Mouse (Mus musculus): ENCODE measurements around the gene Sod3. TPM values are rescaled to one million over a fixed set of nuclear protein-coding genes. Genes with fewer than 3 reads are reported as not detected.

Gene Sod3
- polyA plus RNA-seq, 1 experiment = not detected

DNA sequence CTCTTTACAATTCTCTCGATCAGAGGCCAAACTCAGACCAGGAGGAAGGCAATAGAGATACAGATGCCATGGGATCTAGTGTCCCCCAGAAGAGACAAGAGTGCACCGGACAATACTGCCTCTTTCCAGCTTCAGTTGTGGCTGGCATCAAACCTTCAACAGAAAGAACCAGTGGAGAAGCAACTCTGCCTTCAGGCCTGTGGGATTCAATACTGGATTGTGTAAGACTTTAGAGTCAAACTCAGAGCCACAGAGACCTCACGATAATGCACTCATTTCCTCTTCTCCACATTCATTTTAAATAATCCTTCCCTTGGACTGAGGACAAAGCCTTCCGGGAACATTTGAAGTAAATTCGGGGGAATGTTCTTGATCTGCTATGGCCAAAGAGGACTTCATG is 10.9 kb upstream of the Sod3 start:
- H3K27ac ChIP-seq (ENCODE audit: control insufficient read depth, insufficient read depth, low read depth, low read length, poor library complexity) = no peak overlapping the region
- 67% methylated on average over 5 of the region's 5 CpGs for WGBS
- no peaks in the 10 kb centered on the region for H3K4me1 ChIP-seq (ENCODE audit: control insufficient read depth, insufficient read depth, low read length)
- TF ChIP-seq CTCF (IDR thresholded peaks at IDR 0.05; ENCODE audit: control insufficient read depth, insufficient read depth, low read length) (no peak), POLR2A (IDR thresholded peaks at IDR 0.05; ENCODE audit: borderline replicate concordance, control insufficient read depth, low read depth, low read length) (no peak)
- H3K4me3 ChIP-seq (replicated peaks; ENCODE audit: control insufficient read depth, low read depth, low read length) = no peak overlapping the region

DNA sequence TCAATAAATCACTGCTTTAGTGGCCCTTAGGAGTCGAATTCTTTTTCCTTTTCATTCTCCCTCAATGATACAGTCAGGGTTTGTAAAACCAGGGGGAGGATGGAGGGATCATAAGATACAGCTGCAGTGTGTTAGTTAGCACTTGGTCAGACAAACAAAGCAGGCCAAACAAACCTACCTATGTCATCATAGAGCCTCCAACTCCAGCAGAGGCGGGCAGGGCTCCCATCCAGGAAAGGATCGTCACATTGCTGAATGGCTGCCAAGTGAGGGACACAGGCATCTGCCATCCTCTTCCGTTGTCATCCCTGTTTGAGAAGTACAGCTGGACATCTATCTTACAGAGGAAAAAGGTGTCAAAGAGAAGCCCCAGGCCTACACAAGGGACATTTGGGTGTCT is 9.2 kb upstream of the Sod3 start:
- Histone ChIP-seq H3K4me3 (replicated peaks; ENCODE audit: control insufficient read depth, low read depth, low read length) (no peak overlapping the region), H3K4me1 (ENCODE audit: control insufficient read depth, insufficient read depth, low read length) (no peaks in the 10 kb centered on the region), H3K27ac (ENCODE audit: control insufficient read depth, insufficient read depth, low read depth, low read length, poor library complexity) (no peak overlapping the region)
- TF ChIP-seq CTCF (IDR thresholded peaks at IDR 0.05; ENCODE audit: control insufficient read depth, insufficient read depth, low read length) (no peak), POLR2A (IDR thresholded peaks at IDR 0.05; ENCODE audit: borderline replicate concordance, control insufficient read depth, low read depth, low read length) (no peak)
- 73% methylated on average over 4 of the region's 4 CpGs for WGBS

DNA sequence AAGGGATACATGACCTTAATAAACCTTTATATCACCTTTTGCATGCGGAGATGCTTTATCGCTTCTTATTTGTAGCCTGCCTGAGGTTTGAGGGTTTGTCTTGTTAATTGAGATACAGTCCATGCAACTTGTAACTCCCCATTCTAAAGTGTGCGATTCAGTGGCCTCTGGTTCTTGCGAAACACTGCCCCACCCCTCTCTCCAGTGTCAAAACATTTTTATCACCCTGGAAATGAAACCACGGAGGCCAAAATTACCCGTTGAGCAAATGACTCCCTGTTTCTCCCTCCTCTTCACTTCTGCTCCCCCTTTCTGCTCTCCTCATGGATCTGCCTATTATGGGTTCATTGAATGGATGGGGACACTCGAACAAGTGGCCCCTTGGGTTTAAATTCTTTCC is 8.0 kb upstream of the Sod3 start:
- H3K27ac ChIP-seq (ENCODE audit: control insufficient read depth, insufficient read depth, low read depth, low read length, poor library complexity) = no peak overlapping the region
- TF ChIP-seq POLR2A (IDR thresholded peaks at IDR 0.05; ENCODE audit: borderline replicate concordance, control insufficient read depth, low read depth, low read length) (no peak), CTCF (IDR thresholded peaks at IDR 0.05; ENCODE audit: control insufficient read depth, insufficient read depth, low read length) (no peak)
- 33% methylated on average over 7 of the region's 7 CpGs for WGBS
- H3K4me1 ChIP-seq (ENCODE audit: control insufficient read depth, insufficient read depth, low read length) = no peaks in the 10 kb centered on the region
- H3K4me3 ChIP-seq (replicated peaks; ENCODE audit: control insufficient read depth, low read depth, low read length) = no peak overlapping the region

DNA sequence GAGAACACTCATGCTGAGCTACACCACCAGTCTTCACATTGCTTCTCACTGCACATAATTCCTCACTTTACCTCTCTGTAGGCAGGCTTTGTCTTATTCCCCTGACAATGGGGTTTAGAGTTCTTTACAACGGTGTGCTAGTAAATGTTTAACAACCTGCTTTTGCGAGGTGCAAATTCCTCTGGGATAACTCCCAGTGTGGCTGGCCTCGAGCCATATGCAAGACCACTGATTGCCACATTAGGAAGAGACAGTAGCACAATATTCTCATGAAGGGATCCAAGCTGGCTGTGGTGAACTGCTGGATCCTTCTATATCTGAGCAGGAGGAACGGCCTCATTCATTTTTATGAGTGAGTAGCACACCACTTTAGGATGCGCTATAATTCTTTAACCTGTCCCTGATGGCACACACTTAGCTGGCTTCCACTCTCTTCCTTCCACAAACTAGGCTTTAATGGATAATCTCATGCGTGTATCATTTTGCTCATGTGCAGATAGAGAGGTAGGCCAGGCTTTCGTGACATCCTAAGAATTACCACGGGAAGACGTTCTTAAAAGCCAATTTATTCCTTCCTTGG is 6.3 kb upstream of the Sod3 start:
- WGBS = 71% methylated on average over 9 of the region's 9 CpGs
- TF ChIP-seq POLR2A (IDR thresholded peaks at IDR 0.05; ENCODE audit: borderline replicate concordance, control insufficient read depth, low read depth, low read length) = no peak
- no peak for TF ChIP-seq CTCF (IDR thresholded peaks at IDR 0.05; ENCODE audit: control insufficient read depth, insufficient read depth, low read length)

DNA sequence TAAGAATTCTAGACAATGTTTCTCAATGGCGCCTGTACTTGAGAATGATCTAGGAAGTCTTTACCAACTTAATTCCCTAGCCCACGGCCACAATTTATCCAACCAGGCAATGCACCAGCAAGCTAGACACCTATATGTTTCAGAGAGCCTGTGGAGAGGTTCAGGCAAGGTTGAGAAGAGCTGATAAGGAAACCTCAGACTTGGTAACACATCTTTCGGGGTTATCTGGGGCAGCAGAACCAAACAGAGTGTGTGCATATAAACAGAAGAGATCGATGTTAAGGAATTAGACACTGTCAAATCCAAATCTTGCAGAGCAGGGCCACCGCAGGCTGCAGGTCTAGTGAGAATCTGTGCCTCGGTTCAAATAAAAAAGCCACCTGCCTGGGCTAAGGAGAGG is 5.5 kb upstream of the Sod3 start:
- no peaks in the 10 kb centered on the region for H3K4me1 ChIP-seq (ENCODE audit: control insufficient read depth, insufficient read depth, low read length)
- TF ChIP-seq POLR2A (IDR thresholded peaks at IDR 0.05; ENCODE audit: borderline replicate concordance, control insufficient read depth, low read depth, low read length) = no peak
- no peak for TF ChIP-seq CTCF (IDR thresholded peaks at IDR 0.05; ENCODE audit: control insufficient read depth, insufficient read depth, low read length)
- H3K4me3 ChIP-seq (replicated peaks; ENCODE audit: control insufficient read depth, low read depth, low read length) = no peak overlapping the region
- WGBS = 55% methylated on average over 6 of the region's 6 CpGs
- no peak overlapping the region for H3K27ac ChIP-seq (ENCODE audit: control insufficient read depth, insufficient read depth, low read depth, low read length, poor library complexity)

More for the DNA sequence above, 6.3 kb upstream of the Sod3 start:
- Histone ChIP-seq H3K4me1 (ENCODE audit: control insufficient read depth, insufficient read depth, low read length) (no peaks in the 10 kb centered on the region), H3K27ac (ENCODE audit: control insufficient read depth, insufficient read depth, low read depth, low read length, poor library complexity) (no peak overlapping the region), H3K4me3 (replicated peaks; ENCODE audit: control insufficient read depth, low read depth, low read length) (no peak overlapping the region)

DNA sequence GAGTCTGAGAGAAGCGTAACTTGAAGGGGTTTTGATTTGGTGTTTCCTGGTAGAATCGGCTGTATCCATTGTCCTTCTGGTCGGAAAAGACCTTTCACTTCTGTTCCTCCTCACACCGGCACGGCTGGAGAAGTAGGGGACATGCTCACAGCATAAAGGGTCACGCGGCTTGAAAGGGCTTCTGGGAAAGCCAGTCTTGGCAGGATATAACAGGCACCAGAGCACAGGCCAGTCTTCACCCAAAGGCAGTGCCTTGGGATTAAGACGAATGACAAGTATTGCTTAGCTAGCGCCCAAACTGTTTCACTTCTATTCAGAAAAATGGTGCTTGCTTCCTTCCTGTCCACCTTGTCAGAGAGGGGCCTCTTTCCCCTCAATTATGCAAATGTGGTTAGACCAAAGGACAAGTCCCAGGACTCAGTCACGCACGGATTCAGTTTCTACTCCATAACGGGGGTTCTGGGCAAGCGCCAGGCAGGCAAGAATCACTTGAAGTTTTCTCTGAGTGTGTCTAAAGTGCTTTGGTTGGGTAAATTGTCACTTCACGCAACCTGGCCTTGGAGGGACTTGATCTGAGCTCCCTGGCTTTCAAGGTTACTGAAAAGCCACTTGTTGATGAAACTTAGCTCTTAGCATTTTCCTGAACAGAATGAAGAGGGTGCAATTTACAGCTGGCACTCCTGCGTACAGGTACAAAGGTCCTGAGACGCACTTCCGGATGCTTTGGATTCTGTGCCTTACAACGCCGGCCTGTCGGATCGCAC is 3.1 kb upstream of the Sod3 start:
- no peak for TF ChIP-seq POLR2A (IDR thresholded peaks at IDR 0.05; ENCODE audit: borderline replicate concordance, control insufficient read depth, low read depth, low read length)
- no peak for TF ChIP-seq CTCF (IDR thresholded peaks at IDR 0.05; ENCODE audit: control insufficient read depth, insufficient read depth, low read length)
- Histone ChIP-seq H3K4me1 (ENCODE audit: control insufficient read depth, insufficient read depth, low read length) (no peaks in the 10 kb centered on the region), H3K4me3 (replicated peaks; ENCODE audit: control insufficient read depth, low read depth, low read length) (no peak overlapping the region), H3K27ac (ENCODE audit: control insufficient read depth, insufficient read depth, low read depth, low read length, poor library complexity) (no peak overlapping the region)
- WGBS = 66% methylated on average over 21 of the region's 21 CpGs

DNA sequence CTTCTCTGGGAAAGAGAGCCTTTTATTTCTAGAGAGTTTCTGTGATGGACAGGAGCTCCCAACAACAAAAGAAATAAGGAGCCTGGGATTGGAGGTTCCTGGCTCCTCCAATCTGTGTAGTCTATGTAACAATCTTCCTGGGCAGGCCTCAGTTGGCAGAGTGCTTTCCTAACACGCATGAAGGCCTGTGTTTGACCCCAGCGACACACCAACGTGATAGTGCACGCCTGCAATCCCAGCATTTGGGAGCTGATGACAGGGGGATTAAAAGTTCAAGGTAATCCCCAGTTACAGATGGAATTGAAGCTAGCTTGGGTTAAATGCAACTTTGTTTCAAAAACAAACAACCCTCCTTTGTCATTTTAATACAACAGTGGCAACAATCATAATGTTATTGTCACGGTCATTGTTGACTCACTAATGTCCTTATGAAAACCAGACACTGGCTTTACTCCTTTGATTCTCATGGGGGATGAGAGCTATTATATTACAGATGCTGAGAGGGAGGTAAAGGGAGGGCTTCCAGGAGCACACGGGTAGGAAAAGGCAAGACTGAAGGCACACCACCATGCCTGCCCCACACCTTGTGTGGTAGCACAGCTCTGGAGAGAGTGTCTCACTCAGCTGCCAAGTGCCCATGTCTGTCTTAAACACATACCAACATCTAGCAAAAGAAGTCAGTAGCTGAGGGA is 669 bp upstream of the Sod3 start:
- TF ChIP-seq POLR2A (IDR thresholded peaks at IDR 0.05; ENCODE audit: borderline replicate concordance, control insufficient read depth, low read depth, low read length) (no peak), CTCF (IDR thresholded peaks at IDR 0.05; ENCODE audit: control insufficient read depth, insufficient read depth, low read length) (no peak)
- Histone ChIP-seq H3K4me1 (ENCODE audit: control insufficient read depth, insufficient read depth, low read length) (no peaks in the 10 kb centered on the region), H3K27ac (ENCODE audit: control insufficient read depth, insufficient read depth, low read depth, low read length, poor library complexity) (no peak overlapping the region), H3K4me3 (replicated peaks; ENCODE audit: control insufficient read depth, low read depth, low read length) (no peak overlapping the region)
- 75% methylated on average over 6 of the region's 6 CpGs for WGBS

DNA sequence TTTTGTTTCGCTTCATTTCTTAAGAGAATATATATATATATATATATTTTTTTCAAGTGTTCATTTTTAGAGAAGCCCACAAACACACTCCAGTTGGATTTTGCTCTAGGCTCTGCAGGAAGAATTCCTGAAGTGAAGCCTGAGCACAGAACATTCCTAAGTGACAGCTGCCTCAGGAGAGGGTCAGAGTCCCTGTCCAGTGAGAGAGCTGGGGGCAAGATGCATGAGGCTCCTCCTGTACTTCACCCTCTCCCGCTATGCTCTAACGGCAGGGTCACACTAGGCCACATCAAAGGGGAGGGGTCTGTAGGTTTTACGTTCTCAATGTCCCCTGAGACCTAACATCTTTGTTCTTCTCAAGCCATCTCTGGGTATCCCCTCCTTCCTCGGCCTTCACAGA is 930 bp downstream of the Sod3 start:
- TF ChIP-seq CTCF (IDR thresholded peaks at IDR 0.05; ENCODE audit: control insufficient read depth, insufficient read depth, low read length) = no peak
- no peak for TF ChIP-seq POLR2A (IDR thresholded peaks at IDR 0.05; ENCODE audit: borderline replicate concordance, control insufficient read depth, low read depth, low read length)
- no peak overlapping the region for H3K27ac ChIP-seq (ENCODE audit: control insufficient read depth, insufficient read depth, low read depth, low read length, poor library complexity)
- WGBS = 64% methylated on average over 5 of the region's 5 CpGs
- no peak overlapping the region for H3K4me3 ChIP-seq (replicated peaks; ENCODE audit: control insufficient read depth, low read depth, low read length)
- H3K4me1 ChIP-seq (ENCODE audit: control insufficient read depth, insufficient read depth, low read length) = no peaks in the 10 kb centered on the region
